Mouse (Mus musculus): ENCODE results near the gene Cycs.

Gene Cycs

GRCm38 (mm10) chr6:50542535-50542934 is 23.8 kb downstream of the Cycs start:
- no peak for DNase-seq

GRCm38 (mm10) chr6:50539641-50540040 is 26.7 kb downstream of the Cycs start:
- DNase-seq = no peak

GRCm38 (mm10) chr6:50536461-50536892 is 29.9 kb downstream of the Cycs start:
- DNase-seq = peak; percentile 96

GRCm38 (mm10) chr6:50535346-50535745 is 31.0 kb downstream of the Cycs start:
- no peak for DNase-seq

- DNase-seq = no peak
These were observed 34.4 kb downstream of the Cycs start for GRCm38 (mm10) chr6:50531920-50532319.

- DNase-seq = no peak
These were observed 35.3 kb downstream of the Cycs start for GRCm38 (mm10) chr6:50531003-50531402.

- DNase-seq = no peak
These were observed 37.1 kb downstream of the Cycs start for GRCm38 (mm10) chr6:50529194-50529593.

GRCm38 (mm10) chr6:50527416-50527815 is 38.9 kb downstream of the Cycs start:
- DNase-seq = no peak

GRCm38 (mm10) chr6:50526597-50527024 is 39.7 kb downstream of the Cycs start:
- peak; percentile 78 for DNase-seq

GRCm38 (mm10) chr6:50525846-50526245 is 40.5 kb downstream of the Cycs start:
- no peak for DNase-seq

GRCm38 (mm10) chr6:50524261-50524896 is 42.0 kb downstream of the Cycs start:
- no peak for DNase-seq

- no peak for DNase-seq
These were observed 43.6 kb downstream of the Cycs start for GRCm38 (mm10) chr6:50522772-50523171.

GRCm38 (mm10) chr6:50521532-50522135 is 44.7 kb downstream of the Cycs start:
- DNase-seq = no peak

- no peak for DNase-seq
These were observed 46.2 kb downstream of the Cycs start for GRCm38 (mm10) chr6:50520139-50520538.

GRCm38 (mm10) chr6:50518371-50518770 is 48.0 kb downstream of the Cycs start:
- DNase-seq = no peak
